Mouse (Mus musculus) lung, postnatal 0 days (tissue): ENCODE measurements at regions not wholly inside any gene's neighbourhood (a gene's known extent, or its start where the extent isn't known, plus 50 kb on each side); places are given as distances from the start of the nearest gene placed in this dataset.

Source experiments
- ATAC-seq: fragments of 200-750 bp; cut with Nextera tagmentation; 2 replicates; pipeline ENCODE4 v1.8.0; 2017; ENCODE audit warnings: moderate library complexity
- DNase-seq: peaks from one replicate; pipeline ENCODE4 v3.0.0-alpha.2; 2016; ENCODE audit warnings: low spot score
- H3K27ac ChIP-seq: fragments of 300-500 bp; sonication (generic); 2 replicates; pipeline ENCODE4 v1.5.1; 2014; ENCODE audit warnings: antibody characterized with exemption, mild to moderate bottlenecking, low read length, mixed read lengths
- H3K27me3 ChIP-seq: fragments of 300-500 bp; sonication (generic); replicated peaks from 2 replicates; pipeline ENCODE4 v1.6.1; 2014; ENCODE audit warnings: low read length, mixed read lengths; ENCODE audit not compliant: insufficient read depth
- H3K36me3 ChIP-seq: fragments of 300-500 bp; sonication (generic); 2 replicates; pipeline ENCODE4 v1.6.1; 2014; ENCODE audit warnings: low read length, mixed read lengths; ENCODE audit not compliant: insufficient read depth
- H3K4me1 ChIP-seq: fragments of 300-500 bp; sonication (generic); 2 replicates; pipeline ENCODE4 v1.6.1; 2014; ENCODE audit warnings: antibody characterized with exemption, low read depth, low read length, mixed read lengths; ENCODE audit not compliant: insufficient read depth
- H3K4me2 ChIP-seq: fragments of 300-500 bp; sonication (generic); replicated peaks from 2 replicates; pipeline ENCODE4 v1.6.1; 2014; ENCODE audit warnings: low read depth, mild to moderate bottlenecking, low read length, moderate library complexity, mixed read lengths
- H3K4me3 ChIP-seq: fragments of 300-500 bp; sonication (generic); 2 replicates; pipeline ENCODE4 v1.5.1; 2014; ENCODE audit warnings: low read depth, low read length
- H3K9ac ChIP-seq: fragments of 300-500 bp; sonication (generic); replicated peaks from 2 replicates; pipeline ENCODE4 v1.6.1; 2014; ENCODE audit warnings: low read depth, mild to moderate bottlenecking
- H3K9me3 ChIP-seq: fragments of 300-500 bp; sonication (generic); 2 replicates; pipeline ENCODE4 v1.6.1; 2016; ENCODE audit warnings: low read length, mixed read lengths
- CTCF ChIP-seq: IDR thresholded peaks from 2 replicates; pipeline ENCODE4 v1.5.1; 2016; ENCODE audit warnings: antibody characterized with exemption, mild to moderate bottlenecking
- EP300 ChIP-seq: IDR thresholded peaks from 2 replicates; pipeline ENCODE4 v1.6.1; 2016; ENCODE audit warnings: antibody characterized with exemption, mild to moderate bottlenecking, control low read depth
- WGBS: fragments of 180-500 bp; shearing (Covaris S2); extraction: QIAGEN DNeasy Blood & Tissue Kit; methylation state at CpG from one replicate; pipeline ENCODE4 v1.1.7; 2014; 5-methylcytosine and 5-hydroxymethylcytosine counted together

- 57% methylated on average over 4 of the region's 4 CpGs for WGBS
- Histone ChIP-seq H3K4me3 (no peak overlapping the region), H3K9me3 (no peaks in the 10 kb centered on the region), H3K9ac (no peak overlapping the region), H3K4me1 (no peaks in the 10 kb centered on the region), H3K27ac (no peak overlapping the region), H3K36me3 (no peaks in the 10 kb centered on the region), H3K4me2 (no peak overlapping the region), H3K27me3 (no peaks in the 10 kb centered on the region)
- no peak for DNase-seq
- TF ChIP-seq CTCF (no peak), EP300 (no peak)
- ATAC-seq: no peak
Measured at GRCm38 (mm10) chr2:110486724-110487123, 110.4 kb upstream of the Slc5a12 start.

- no peak overlapping the region for H3K27ac ChIP-seq
- no peak for TF ChIP-seq CTCF
- no peak for TF ChIP-seq EP300
- ATAC-seq: no peak
- DNase-seq: no peak
- no peaks in the 10 kb centered on the region for H3K9me3 ChIP-seq
- no peak overlapping the region for H3K4me3 ChIP-seq
- no peaks in the 10 kb centered on the region for H3K36me3 ChIP-seq
- no peaks in the 10 kb centered on the region for H3K27me3 ChIP-seq
- no peaks in the 10 kb centered on the region for H3K4me1 ChIP-seq
- 56% methylated on average over 7 of the region's 7 CpGs for WGBS
- H3K9ac ChIP-seq: no peak overlapping the region
- H3K4me2 ChIP-seq: no peak overlapping the region
Measured at GRCm38 (mm10) chr2:110487950-110488349, 109.1 kb upstream of the Slc5a12 start.

GRCm38 (mm10) chr2:110501786-110502185 lies 95.3 kb upstream of the Slc5a12 start:
- Histone ChIP-seq H3K4me2 (no peak overlapping the region), H3K27me3 (no peaks in the 10 kb centered on the region), H3K4me1 (no peaks in the 10 kb centered on the region), H3K27ac (no peak overlapping the region), H3K9ac (no peak overlapping the region), H3K4me3 (no peak overlapping the region), H3K9me3 (no peaks in the 10 kb centered on the region), H3K36me3 (no peaks in the 10 kb centered on the region)
- ATAC-seq: no peak
- DNase-seq: no peak
- 74% methylated on average over 2 of the region's 2 CpGs for WGBS
- no peak for TF ChIP-seq CTCF
- TF ChIP-seq EP300: no peak

GRCm38 (mm10) chr2:110508162-110508748 lies 88.8 kb upstream of the Slc5a12 start:
- Histone ChIP-seq H3K9me3 (no peaks in the 10 kb centered on the region), H3K4me1 (no peaks in the 10 kb centered on the region), H3K9ac (no peak overlapping the region), H3K27me3 (no peaks in the 10 kb centered on the region), H3K4me3 (no peak overlapping the region), H3K36me3 (no peaks in the 10 kb centered on the region), H3K4me2 (no peak overlapping the region), H3K27ac (no peak overlapping the region)
- 44% methylated on average over 3 of the region's 3 CpGs for WGBS
- TF ChIP-seq EP300 (no peak), CTCF (no peak)
- ATAC-seq (no peak), DNase-seq (no peak)

- H3K36me3 ChIP-seq: no peaks in the 10 kb centered on the region
- H3K27ac ChIP-seq: no peak overlapping the region
- TF ChIP-seq CTCF (no peak), EP300 (no peak)
- ATAC-seq: no peak
- no peaks in the 10 kb centered on the region for H3K4me1 ChIP-seq
- peak; percentile 12 for DNase-seq
- H3K27me3 ChIP-seq: no peaks in the 10 kb centered on the region
- no peak overlapping the region for H3K9ac ChIP-seq
- 42% methylated on average over 7 of the region's 7 CpGs for WGBS
- H3K4me2 ChIP-seq: no peak overlapping the region
- H3K9me3 ChIP-seq: no peaks in the 10 kb centered on the region
- no peak overlapping the region for H3K4me3 ChIP-seq
Measured at GRCm38 (mm10) chr2:110523173-110523803, 73.8 kb upstream of the Slc5a12 start.

GRCm38 (mm10) chr2:110528191-110528590 lies 68.9 kb upstream of the Slc5a12 start:
- no peak for TF ChIP-seq EP300
- Histone ChIP-seq H3K36me3 (no peaks in the 10 kb centered on the region), H3K4me3 (no peak overlapping the region), H3K4me1 (no peaks in the 10 kb centered on the region), H3K27me3 (no peaks in the 10 kb centered on the region), H3K9me3 (no peaks in the 10 kb centered on the region), H3K9ac (no peak overlapping the region), H3K4me2 (no peak overlapping the region), H3K27ac (no peak overlapping the region)
- ATAC-seq (no peak), DNase-seq (peak; percentile 21)
- WGBS: 24% methylated on average over 3 of the region's 3 CpGs

- Histone ChIP-seq H3K4me2 (no peak overlapping the region), H3K9me3 (no peaks in the 10 kb centered on the region), H3K27ac (no peak overlapping the region), H3K27me3 (no peaks in the 10 kb centered on the region), H3K36me3 (no peaks in the 10 kb centered on the region), H3K4me3 (no peak overlapping the region), H3K4me1 (no peaks in the 10 kb centered on the region), H3K9ac (no peak overlapping the region)
- WGBS: 73% methylated on average over 2 of the region's 2 CpGs
- DNase-seq: no peak
- TF ChIP-seq EP300: no peak
- TF ChIP-seq CTCF: no peak
- no peak for ATAC-seq
Measured at GRCm38 (mm10) chr2:110540140-110540539, 57.0 kb upstream of the Slc5a12 start.
